Mouse (Mus musculus) heart, embryonic 12.5 days (tissue): ENCODE results near the gene Nlk. TPM values are rescaled to one million over a fixed set of nuclear protein-coding genes. Genes with fewer than 3 reads are reported as not detected.
A peak's percentile ranks its signal among the peaks of the same experiment; 100 is the strongest.
"Not testable (repeated sequence)": the region's sequence is repeated elsewhere in the genome, so short reads cannot be mapped to it uniquely, and the experiment has no call there.

Experiments used
- ATAC-seq: fragments of 200-750 bp; cut with Nextera tagmentation; 2 replicates; pipeline ENCODE4 v1.8.0; 2017; ENCODE audit warnings: moderate TSS enrichment, moderate library complexity; ENCODE audit not compliant: insufficient number of reproducible peaks, low FRiP score
- H3K27ac ChIP-seq: fragments of 300-500 bp; sonication (generic); 2 replicates; pipeline ENCODE4 v1.5.1; 2016; ENCODE audit warnings: mild to moderate bottlenecking, moderate library complexity; ENCODE audit not compliant: poor library complexity, severe bottlenecking
- H3K27me3 ChIP-seq: fragments of 300-500 bp; sonication (generic); replicated peaks from 2 replicates; pipeline ENCODE4 v1.6.1; 2016; ENCODE audit warnings: mild to moderate bottlenecking, moderate library complexity
- H3K36me3 ChIP-seq: fragments of 300-500 bp; sonication (generic); 2 replicates; pipeline ENCODE4 v1.6.1; 2016; ENCODE audit warnings: mild to moderate bottlenecking, moderate library complexity
- H3K4me1 ChIP-seq: fragments of 300-500 bp; sonication (generic); replicated peaks from 2 replicates; pipeline ENCODE4 v1.6.1; 2016; ENCODE audit warnings: mild to moderate bottlenecking
- H3K4me2 ChIP-seq: fragments of 300-500 bp; sonication (generic); 2 replicates; pipeline ENCODE4 v1.6.1; 2016; ENCODE audit warnings: mild to moderate bottlenecking, moderate library complexity
- H3K4me3 ChIP-seq: fragments of 300-500 bp; sonication (generic); 2 replicates; pipeline ENCODE4 v1.5.1; 2016; ENCODE audit warnings: mild to moderate bottlenecking
- H3K9ac ChIP-seq: fragments of 300-500 bp; sonication (generic); 2 replicates; pipeline ENCODE4 v1.6.1; 2016; ENCODE audit warnings: mild to moderate bottlenecking, moderate library complexity
- H3K9me3 ChIP-seq: fragments of 300-500 bp; sonication (generic); replicated peaks from 2 replicates; pipeline ENCODE4 v1.6.1; 2016; ENCODE audit warnings: mild to moderate bottlenecking, moderate library complexity
- WGBS: fragments of 180-500 bp; shearing (Covaris S2); methylation state at CpG from one replicate; pipeline ENCODE4 v1.1.7; 2016; 5-methylcytosine and 5-hydroxymethylcytosine counted together
- polyA plus RNA-seq: library from polyadenylated mRNA; unstranded; fragments of >200 nt; fragmentation: Nextera tagmentation; extraction: Ambion mirVana; gene quantifications from 2 replicates; pipeline ENCODE4 v1.2.1, GENCODE M21; 2016

Gene Nlk
- polyA plus RNA-seq, 1 experiment from 2014 or later: 13.4 TPM

- no peaks in the 10 kb centered on the region for H3K27me3 ChIP-seq
- 0 out of 2 replicates have a peak, but pooled peaks cover 3% of the 10 kb centered on the region for H3K9me3 ChIP-seq
- no peak overlapping the region for H3K27ac ChIP-seq
- H3K36me3 ChIP-seq: peaks cover 10% of the 10 kb centered on the region
- peak overlapping the region; percentile 74 for H3K4me2 ChIP-seq
- 3% methylated on average over 5 of the region's 5 CpGs for WGBS
- H3K9ac ChIP-seq: peak overlapping the region; percentile 70
- peaks cover 17% of the 10 kb centered on the region for H3K4me1 ChIP-seq
- peak overlapping the region; percentile 59 for H3K4me3 ChIP-seq
- no peak for ATAC-seq
Measured at GRCm38 (mm10) chr11:78549491-78549987, 147.6 kb downstream of the Nlk start.

DNA sequence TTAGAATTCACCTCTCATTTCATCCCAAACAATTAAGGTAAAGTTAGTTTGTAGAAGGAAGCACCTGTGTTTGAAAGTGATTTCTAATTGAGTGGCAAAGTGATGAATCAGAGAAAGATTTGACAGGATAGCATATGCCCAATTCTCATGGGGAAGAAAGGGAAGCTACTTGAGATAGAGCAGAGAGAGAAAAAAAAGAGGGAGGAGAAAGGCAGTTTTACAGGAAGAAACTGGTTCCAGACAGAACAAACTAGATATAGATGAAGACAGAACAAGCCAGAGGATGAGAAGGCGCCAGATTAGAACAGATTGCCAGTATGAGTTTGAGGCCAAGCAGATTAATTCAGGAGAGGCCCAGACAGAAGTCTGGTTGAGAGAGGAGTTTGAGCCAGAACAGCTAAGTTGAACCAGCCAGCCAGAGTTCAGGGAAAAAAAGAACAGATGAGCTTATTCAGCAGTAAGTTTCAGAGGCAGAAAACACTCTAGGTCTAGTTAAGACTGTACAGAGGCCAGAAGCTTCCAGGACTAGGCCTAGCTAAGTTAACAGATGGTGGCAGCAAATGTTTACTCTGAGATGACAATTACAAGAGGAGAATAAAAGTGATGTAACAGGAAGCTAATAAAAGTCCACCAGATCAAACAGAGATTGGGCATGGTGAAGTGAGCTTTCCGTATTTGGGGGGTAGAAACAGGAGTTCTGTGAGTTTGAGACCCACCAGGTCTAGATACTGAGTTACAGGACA is 149.3 kb downstream of the Nlk start:
- Histone ChIP-seq H3K27me3 (no peaks in the 10 kb centered on the region), H3K36me3 (peaks cover 24% of the 10 kb centered on the region), H3K4me1 (peaks cover 17% of the 10 kb centered on the region), H3K27ac (no peak overlapping the region), H3K9ac (no peak overlapping the region), H3K9me3 (no peaks in the 10 kb centered on the region), H3K4me2 (no peak overlapping the region), H3K4me3 (no peak overlapping the region)
- ATAC-seq: no peak
- WGBS: 81% methylated on average over 2 of the region's 2 CpGs

DNA sequence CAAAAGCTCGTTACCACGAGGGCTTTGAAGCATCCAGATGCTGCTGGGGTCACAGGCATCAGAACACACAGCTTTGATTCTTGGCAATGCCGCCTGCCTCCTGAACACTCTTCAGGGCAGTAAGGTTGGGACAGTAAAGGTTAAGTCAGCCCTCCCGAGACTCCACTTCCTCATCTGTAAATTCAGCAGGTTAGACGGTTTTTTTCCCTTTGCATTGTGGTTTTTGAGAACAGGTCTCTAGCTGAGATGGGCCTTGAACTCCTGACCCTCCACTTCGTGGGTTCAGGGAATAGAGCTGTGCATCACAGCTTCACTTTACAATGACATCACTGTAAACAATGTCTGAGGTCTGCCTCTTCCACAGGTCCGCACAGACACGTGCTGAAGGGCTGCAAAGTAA is 152.0 kb downstream of the Nlk start:
- H3K36me3 ChIP-seq: peaks cover 49% of the 10 kb centered on the region
- no peak overlapping the region for H3K9ac ChIP-seq
- no peaks in the 10 kb centered on the region for H3K9me3 ChIP-seq
- H3K27ac ChIP-seq: no peak overlapping the region
- 61% methylated on average over 8 of the region's 8 CpGs for WGBS
- peaks cover 13% of the 10 kb centered on the region for H3K4me1 ChIP-seq
- H3K27me3 ChIP-seq: no peaks in the 10 kb centered on the region
- ATAC-seq: no peak
- H3K4me2 ChIP-seq: no peak overlapping the region
- H3K4me3 ChIP-seq: no peak overlapping the region

DNA sequence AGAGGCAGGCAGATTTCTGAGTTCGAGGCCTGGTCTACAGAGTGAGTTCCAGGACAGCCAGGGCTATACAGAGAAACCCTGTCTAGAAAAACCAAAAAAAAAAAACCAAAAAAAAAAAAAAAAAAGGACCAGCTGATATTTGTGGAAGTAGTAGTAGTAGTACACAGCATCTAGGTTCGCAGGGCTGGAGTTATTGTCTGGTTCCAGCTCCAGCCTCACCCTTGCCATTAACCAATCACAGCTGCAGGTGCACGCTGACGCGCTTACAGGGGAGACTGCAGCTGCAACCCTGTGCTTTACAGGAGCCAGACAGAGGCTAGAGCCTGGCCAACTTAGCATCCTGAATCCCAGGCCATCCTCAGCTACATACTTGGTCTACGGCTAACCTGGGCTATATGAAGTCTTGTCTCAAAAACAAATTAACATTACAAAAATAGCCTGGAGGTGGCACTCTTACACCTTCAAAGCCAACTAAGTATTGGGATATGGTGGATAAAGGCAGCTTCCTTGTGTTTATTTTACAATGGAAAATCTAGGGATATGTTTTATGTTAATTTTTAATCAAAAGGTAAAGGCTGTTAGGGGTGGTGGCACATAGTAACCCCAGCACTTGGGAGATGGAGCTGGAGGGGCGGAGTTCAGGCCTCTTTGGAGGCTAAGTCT is 152.6 kb downstream of the Nlk start:
- Histone ChIP-seq H3K27ac (no peak overlapping the region), H3K27me3 (no peaks in the 10 kb centered on the region), H3K4me1 (peaks cover 11% of the 10 kb centered on the region), H3K4me2 (no peak overlapping the region), H3K36me3 (peaks cover 53% of the 10 kb centered on the region), H3K9ac (no peak overlapping the region), H3K4me3 (no peak overlapping the region), H3K9me3 (no peaks in the 10 kb centered on the region)
- ATAC-seq: no peak
- WGBS: 92% methylated on average over 7 of the region's 7 CpGs

- Histone ChIP-seq H3K4me3 (no peak overlapping the region), H3K27me3 (no peaks in the 10 kb centered on the region), H3K27ac (no peak overlapping the region), H3K36me3 (peaks cover 61% of the 10 kb centered on the region), H3K4me1 (peaks cover 12% of the 10 kb centered on the region), H3K9me3 (no peaks in the 10 kb centered on the region), H3K9ac (no peak overlapping the region), H3K4me2 (no peak overlapping the region)
- no peak for ATAC-seq
- 83% methylated on average over 3 of the region's 3 CpGs for WGBS
Measured at GRCm38 (mm10) chr11:78540358-78540757, 156.8 kb downstream of the Nlk start.

GRCm38 (mm10) chr11:78536690-78537084 is 160.5 kb downstream of the Nlk start:
- peaks cover 23% of the 10 kb centered on the region for H3K4me1 ChIP-seq
- 0 out of 2 replicates have a peak, but pooled peaks have one; percentile 2 for ATAC-seq
- peaks cover 35% of the 10 kb centered on the region for H3K36me3 ChIP-seq
- peak overlapping the region; percentile 79 for H3K4me2 ChIP-seq
- H3K9me3 ChIP-seq: no peaks in the 10 kb centered on the region
- H3K4me3 ChIP-seq: peak overlapping the region; percentile 84
- peak overlapping the region; percentile 85 for H3K9ac ChIP-seq
- 2% methylated on average over 14 of the region's 14 CpGs for WGBS
- H3K27me3 ChIP-seq: no peaks in the 10 kb centered on the region
- H3K27ac ChIP-seq: peak overlapping the region; percentile 85

DNA sequence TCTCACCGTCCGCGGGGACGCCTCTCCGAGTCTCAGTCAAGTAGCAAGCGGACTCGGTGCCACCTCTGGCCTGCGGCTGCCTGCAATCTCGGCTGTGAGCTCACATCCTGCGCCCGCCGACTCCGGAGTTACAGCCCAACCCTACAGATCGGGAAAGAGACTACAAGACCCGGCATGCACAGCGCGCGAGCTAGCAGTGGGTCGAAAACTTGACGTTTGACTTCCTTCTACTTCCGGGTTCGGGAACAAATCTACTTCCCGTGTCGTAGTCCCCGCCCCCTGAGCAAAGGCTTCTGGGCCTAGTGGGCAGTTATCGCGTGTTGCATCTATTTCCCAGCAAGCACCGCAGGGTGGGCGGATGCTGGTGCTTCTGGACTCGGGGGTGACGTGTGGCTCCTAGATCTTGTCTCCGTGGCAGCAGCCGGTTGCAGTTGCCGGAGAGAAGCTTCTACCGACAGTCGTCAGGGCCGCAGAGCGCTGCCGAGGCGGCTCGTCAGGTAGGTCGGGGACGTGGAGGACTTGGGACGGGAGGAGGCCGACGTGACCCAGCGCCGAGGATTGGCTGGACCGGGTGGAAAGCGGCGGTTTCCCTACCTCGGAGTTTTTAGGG is 161.0 kb downstream of the Nlk start, which contains the start of the genes Tnfaip1 and Ift20:
Tnfaip1 (minus strand) TSS at position 253 of the 610 bp plus-strand sequence.
Ift20 (plus strand) TSS at position 282 of the 610 bp plus-strand sequence.
- H3K27ac ChIP-seq: peak within 1 kb of the TSS; percentile 93
- H3K4me1 ChIP-seq: peaks cover 26% of the 10 kb centered on the region
- no peaks in the 10 kb centered on the region for H3K27me3 ChIP-seq
- peak; percentile 97 for ATAC-seq
- peak within 1 kb of the TSS; percentile 84 for H3K4me3 ChIP-seq
- H3K9me3 ChIP-seq: no peaks in the 10 kb centered on the region
- WGBS: under 1% methylated on average over 52 of the region's 52 CpGs
- H3K4me2 ChIP-seq: peak within 1 kb of the TSS; percentile 79
- H3K9ac ChIP-seq: peak within 1 kb of the TSS; percentile 87
- H3K36me3 ChIP-seq: peaks cover 32% of the 10 kb centered on the region

GRCm38 (mm10) chr11:78535376-78536079 is 161.6 kb downstream of the Nlk start:
- Histone ChIP-seq H3K4me2 (peak overlapping the region; percentile 79), H3K4me3 (peak overlapping the region; percentile 84), H3K9me3 (no peaks in the 10 kb centered on the region), H3K36me3 (peaks cover 26% of the 10 kb centered on the region), H3K27me3 (no peaks in the 10 kb centered on the region), H3K4me1 (peaks cover 32% of the 10 kb centered on the region), H3K9ac (peak overlapping the region; percentile 87), H3K27ac (peak overlapping the region; percentile 93)
- whole genome bisulfite sequencing: 1% methylated on average over 23 of the region's 23 CpGs
- no peak for ATAC-seq

GRCm38 (mm10) chr11:78534516-78534915 is 162.7 kb downstream of the Nlk start:
- Histone ChIP-seq H3K27ac (peak overlapping the region; percentile 93; the same call in 1 of the 2 replicates), H3K27me3 (no peaks in the 10 kb centered on the region), H3K4me3 (peak overlapping the region; percentile 84), H3K4me2 (peak overlapping the region; percentile 79), H3K36me3 (peaks cover 28% of the 10 kb centered on the region), H3K9me3 (no peaks in the 10 kb centered on the region), H3K9ac (peak overlapping the region; percentile 87), H3K4me1 (peaks cover 36% of the 10 kb centered on the region)
- no peak for ATAC-seq
- WGBS: 87% methylated on average over 4 of the region's 4 CpGs

- Histone ChIP-seq H3K4me1 (peaks cover 24% of the 10 kb centered on the region), H3K36me3 (peaks cover 46% of the 10 kb centered on the region), H3K27ac (peak overlapping the region; percentile 80)
- H3K27me3 ChIP-seq, H3K9ac ChIP-seq, ATAC-seq, H3K4me2 ChIP-seq, H3K9me3 ChIP-seq, H3K4me3 ChIP-seq: not testable (repeated sequence)
- 82% methylated on average over 10 of the region's 10 CpGs for WGBS
Measured at GRCm38 (mm10) chr11:78531515-78531914, 165.7 kb downstream of the Nlk start.
